Mouse (Mus musculus): ENCODE measurements at regions not wholly inside any gene's neighbourhood (a gene's known extent, or its start where the extent isn't known, plus 50 kb on each side); places are given as distances from the start of the nearest gene placed in this dataset.
A peak's percentile ranks its signal among the peaks of the same experiment; 100 is the strongest.

DNA sequence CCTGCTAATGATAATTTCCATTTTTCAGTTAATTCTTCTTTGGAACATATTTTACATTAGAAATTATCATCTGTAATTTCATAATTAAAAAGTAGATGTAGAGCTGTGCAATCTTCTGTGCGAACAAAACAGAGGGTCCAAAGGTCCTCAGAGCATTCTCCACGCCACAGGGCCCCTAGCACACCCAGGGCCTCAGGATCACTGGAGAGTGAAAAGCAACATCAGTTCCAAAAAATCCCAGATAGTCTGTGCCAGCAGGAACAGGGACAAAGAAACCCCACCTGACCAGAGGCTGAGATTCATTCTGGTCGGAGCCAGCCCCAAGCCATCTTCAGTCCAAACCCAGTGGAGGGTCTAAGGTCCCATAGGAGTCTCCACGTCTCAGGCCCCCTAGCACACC is 684.7 kb upstream of the Vwc2 start:
- DNase-seq (ENCODE audit: inconsistent ontology term) = no peak

GRCm38 (mm10) chr11:10477341-10478070 is 636.5 kb upstream of the Vwc2 start:
- DNase-seq (ENCODE audit: inconsistent ontology term) = no peak

GRCm38 (mm10) chr11:10481007-10481698 is 632.9 kb upstream of the Vwc2 start:
- no peak for DNase-seq (ENCODE audit: inconsistent ontology term)

DNA sequence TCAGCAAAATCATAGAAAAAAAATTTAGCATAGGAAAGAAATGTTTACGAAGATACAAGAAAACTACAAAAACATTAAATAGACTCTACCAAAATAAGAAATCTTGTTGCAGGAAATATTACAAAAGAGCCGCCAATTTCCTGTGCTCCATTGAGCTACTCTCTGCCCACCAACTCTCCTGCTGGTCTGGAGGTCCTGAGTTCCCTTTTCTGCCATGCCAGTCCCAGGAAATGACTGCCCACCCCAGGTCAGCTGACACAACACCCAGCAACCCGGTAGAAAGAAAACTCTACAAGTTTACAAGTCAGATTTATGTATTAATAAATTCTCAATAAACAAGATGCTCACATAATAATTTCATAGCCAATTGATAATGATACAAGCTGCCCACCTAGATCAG is 630.0 kb upstream of the Vwc2 start:
- DNase-seq (ENCODE audit: inconsistent ontology term) = no peak

DNA sequence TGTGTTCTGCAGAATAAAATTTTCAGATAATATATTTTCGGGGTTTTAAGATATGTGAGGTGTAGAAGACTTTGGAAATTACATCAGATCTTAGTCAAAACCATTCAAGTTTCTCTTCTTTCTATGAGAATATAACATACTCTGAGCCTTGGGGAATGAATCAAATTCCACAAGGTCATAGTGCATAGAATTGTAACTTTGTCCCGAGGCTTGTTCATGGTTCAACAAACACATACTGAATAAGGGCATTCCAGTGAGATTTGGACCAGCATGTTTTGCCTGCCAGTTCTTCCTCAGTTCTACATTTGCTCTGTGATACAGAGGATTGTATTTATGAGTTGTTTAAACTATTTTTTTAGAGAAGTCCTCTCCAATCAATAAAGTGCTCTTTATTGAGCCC is 616.6 kb upstream of the Vwc2 start:
- DNase-seq (ENCODE audit: inconsistent ontology term) = peak; percentile 21

DNA sequence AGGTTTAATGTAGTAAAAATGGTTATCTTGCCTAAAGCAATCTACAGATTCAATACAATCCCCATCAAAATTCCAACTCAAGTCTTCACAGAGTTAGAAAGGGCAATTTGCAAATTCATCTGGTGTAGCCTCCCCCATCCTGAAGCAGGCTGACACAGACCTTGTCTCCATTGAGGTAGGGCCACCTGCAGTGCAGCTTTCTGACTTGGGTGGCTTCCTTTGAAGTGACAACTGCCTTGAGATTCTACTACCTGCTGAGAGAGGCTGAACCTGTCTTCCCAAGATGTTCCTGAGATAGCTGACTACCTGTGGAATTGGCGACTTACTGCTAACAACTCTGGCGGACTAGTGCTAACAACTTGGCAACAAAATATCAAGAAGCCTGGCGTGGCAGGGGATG is 602.8 kb upstream of the Vwc2 start:
- no peak for DNase-seq (ENCODE audit: inconsistent ontology term)

Data from Muller cell, postnatal 12 days (primary cell).